Mouse (Mus musculus): ENCODE results near the gene Cavin3. TPM values are rescaled to one million over a fixed set of nuclear protein-coding genes. Genes with fewer than 3 reads are reported as not detected.
A peak's percentile ranks its signal among the peaks of the same experiment; 100 is the strongest.

Cavin3 gene
- polyA plus RNA-seq, 1 experiment from 2014 or later: 113 TPM

GRCm38 (mm10) chr7:105445076-105445475, 37.0 kb downstream of the Cavin3 start:
- no peaks in the 10 kb centered on the region for H3K27me3 ChIP-seq (ENCODE audit: control insufficient read depth, insufficient read depth, low read length)
- H3K4me3 ChIP-seq (ENCODE audit: low read depth, low read length): no peak overlapping the region
- no peaks in the 10 kb centered on the region for H3K9me3 ChIP-seq (ENCODE audit: control insufficient read depth, low read depth, low read length)
- H3K36me3 ChIP-seq (ENCODE audit: control insufficient read depth, insufficient read depth, low read length): no peaks in the 10 kb centered on the region
- no peak overlapping the region for H3K9ac ChIP-seq (replicated peaks; ENCODE audit: low read depth, low read length)
- H3K27ac ChIP-seq (ENCODE audit: low read length): no peak overlapping the region
- ATAC-seq (ENCODE audit: insufficient number of reproducible peaks, insufficient read depth, low FRiP score, low read depth): no peak
- no peaks in the 10 kb centered on the region for H3K4me1 ChIP-seq (ENCODE audit: control insufficient read depth, insufficient read depth, low read length)
- 72% methylated on average over 3 of the region's 3 CpGs for WGBS
- H3K4me2 ChIP-seq (replicated peaks; ENCODE audit: low read depth, low read length): no peak overlapping the region

DNA sequence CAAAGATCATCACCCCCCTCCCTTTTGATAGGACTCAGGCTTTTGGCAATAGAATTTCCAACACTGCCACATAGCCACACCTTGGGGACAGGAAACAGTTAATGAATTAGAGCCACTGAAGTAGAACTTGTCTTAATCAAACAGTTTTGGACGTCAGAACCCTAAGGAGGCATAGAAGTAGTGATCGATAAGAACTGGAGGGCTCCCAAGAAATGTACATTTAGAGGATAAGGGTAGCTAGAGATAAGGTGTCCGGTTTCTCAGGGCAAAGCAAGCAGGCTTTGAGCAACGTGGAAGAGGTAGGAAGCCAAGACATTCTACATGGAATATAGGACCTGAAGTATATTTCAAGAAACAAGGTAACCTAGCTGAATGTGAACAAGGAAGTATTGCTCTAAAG, 40.7 kb downstream of the Cavin3 start:
- Histone ChIP-seq H3K9ac (replicated peaks; ENCODE audit: low read depth, low read length) (no peak overlapping the region), H3K27me3 (ENCODE audit: control insufficient read depth, insufficient read depth, low read length) (no peaks in the 10 kb centered on the region), H3K4me1 (ENCODE audit: control insufficient read depth, insufficient read depth, low read length) (no peaks in the 10 kb centered on the region), H3K27ac (ENCODE audit: low read length) (no peak overlapping the region), H3K9me3 (ENCODE audit: control insufficient read depth, low read depth, low read length) (no peaks in the 10 kb centered on the region), H3K4me2 (replicated peaks; ENCODE audit: low read depth, low read length) (no peak overlapping the region), H3K36me3 (ENCODE audit: control insufficient read depth, insufficient read depth, low read length) (no peaks in the 10 kb centered on the region), H3K4me3 (ENCODE audit: low read depth, low read length) (no peak overlapping the region)
- peak; percentile 61 for ATAC-seq (ENCODE audit: insufficient number of reproducible peaks, insufficient read depth, low FRiP score, low read depth)
- WGBS: 36% methylated on average over 4 of the region's 4 CpGs

DNA sequence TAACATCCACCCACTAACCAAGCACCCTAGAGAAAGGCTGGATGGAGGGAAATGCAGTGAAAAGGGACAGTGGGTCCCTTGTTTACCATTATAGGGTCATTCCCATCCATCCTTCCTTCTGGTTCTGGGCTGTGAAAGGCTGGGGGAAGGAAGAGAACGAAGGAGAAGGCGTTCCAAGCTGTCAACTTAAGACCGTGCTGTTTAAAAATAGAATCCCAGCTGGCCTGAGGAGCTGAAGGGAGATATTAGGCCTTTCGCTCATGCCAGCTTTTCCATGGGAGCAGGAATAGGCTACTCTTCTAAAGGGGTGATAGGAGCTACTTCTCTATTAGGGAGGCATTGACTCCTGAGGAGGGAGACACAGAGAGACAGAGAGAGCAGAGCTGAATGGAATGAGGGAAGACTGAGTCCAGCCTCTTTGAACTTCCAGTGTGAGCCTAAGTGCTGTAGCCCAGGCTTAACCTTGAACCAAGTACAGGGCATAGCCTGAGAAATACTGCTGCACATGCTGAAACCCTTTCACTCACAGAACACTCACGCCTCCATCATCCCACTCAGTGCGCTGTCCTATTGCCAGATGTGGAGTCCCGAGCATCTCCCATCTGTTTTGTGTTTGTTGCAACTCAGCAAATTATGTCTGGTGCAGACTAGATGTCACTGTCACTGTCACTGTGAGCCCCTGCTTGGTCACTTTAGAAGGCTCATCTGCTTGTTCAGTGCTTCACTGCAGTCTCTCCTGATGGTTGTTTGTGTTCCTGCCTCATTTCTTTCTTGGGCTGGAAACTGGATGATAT, 43.9 kb downstream of the Cavin3 start:
- Histone ChIP-seq H3K4me2 (replicated peaks; ENCODE audit: low read depth, low read length) (no peak overlapping the region), H3K9ac (replicated peaks; ENCODE audit: low read depth, low read length) (no peak overlapping the region), H3K4me3 (ENCODE audit: low read depth, low read length) (no peak overlapping the region), H3K27ac (ENCODE audit: low read length) (no peak overlapping the region), H3K36me3 (ENCODE audit: control insufficient read depth, insufficient read depth, low read length) (no peaks in the 10 kb centered on the region), H3K9me3 (ENCODE audit: control insufficient read depth, low read depth, low read length) (no peaks in the 10 kb centered on the region), H3K27me3 (ENCODE audit: control insufficient read depth, insufficient read depth, low read length) (no peaks in the 10 kb centered on the region), H3K4me1 (ENCODE audit: control insufficient read depth, insufficient read depth, low read length) (no peaks in the 10 kb centered on the region)
- no peak for ATAC-seq (ENCODE audit: insufficient number of reproducible peaks, insufficient read depth, low FRiP score, low read depth)
- 49% methylated on average over 7 of the region's 7 CpGs for whole genome bisulfite sequencing

DNA sequence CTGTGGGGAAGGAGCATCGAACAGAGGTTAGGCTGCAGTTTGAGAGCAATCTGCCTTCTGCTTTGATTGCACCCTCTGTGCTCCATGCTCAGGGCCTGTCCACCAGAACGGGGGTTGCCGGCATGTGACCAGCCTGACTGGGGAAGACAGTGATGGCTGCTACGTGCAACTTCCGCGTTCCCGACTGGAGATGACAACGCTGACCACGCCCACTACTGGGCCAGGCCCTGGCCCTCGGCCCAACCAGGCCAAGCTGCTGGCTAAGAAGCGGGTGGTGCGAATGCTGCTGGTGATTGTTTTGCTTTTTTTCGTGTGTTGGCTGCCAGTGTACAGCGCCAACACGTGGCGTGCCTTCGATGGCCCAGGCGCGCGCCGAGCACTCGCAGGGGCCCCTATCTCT, 47.3 kb downstream of the Cavin3 start:
- no peaks in the 10 kb centered on the region for H3K36me3 ChIP-seq (ENCODE audit: control insufficient read depth, insufficient read depth, low read length)
- ATAC-seq (ENCODE audit: insufficient number of reproducible peaks, insufficient read depth, low FRiP score, low read depth): no peak
- H3K27me3 ChIP-seq (ENCODE audit: control insufficient read depth, insufficient read depth, low read length): no peaks in the 10 kb centered on the region
- no peak overlapping the region for H3K9ac ChIP-seq (replicated peaks; ENCODE audit: low read depth, low read length)
- no peak overlapping the region for H3K4me2 ChIP-seq (replicated peaks; ENCODE audit: low read depth, low read length)
- H3K9me3 ChIP-seq (ENCODE audit: control insufficient read depth, low read depth, low read length): no peaks in the 10 kb centered on the region
- WGBS: 80% methylated on average over 22 of the region's 22 CpGs
- H3K4me1 ChIP-seq (ENCODE audit: control insufficient read depth, insufficient read depth, low read length): no peaks in the 10 kb centered on the region
- no peak overlapping the region for H3K4me3 ChIP-seq (ENCODE audit: low read depth, low read length)
- no peak overlapping the region for H3K27ac ChIP-seq (ENCODE audit: low read length)

DNA sequence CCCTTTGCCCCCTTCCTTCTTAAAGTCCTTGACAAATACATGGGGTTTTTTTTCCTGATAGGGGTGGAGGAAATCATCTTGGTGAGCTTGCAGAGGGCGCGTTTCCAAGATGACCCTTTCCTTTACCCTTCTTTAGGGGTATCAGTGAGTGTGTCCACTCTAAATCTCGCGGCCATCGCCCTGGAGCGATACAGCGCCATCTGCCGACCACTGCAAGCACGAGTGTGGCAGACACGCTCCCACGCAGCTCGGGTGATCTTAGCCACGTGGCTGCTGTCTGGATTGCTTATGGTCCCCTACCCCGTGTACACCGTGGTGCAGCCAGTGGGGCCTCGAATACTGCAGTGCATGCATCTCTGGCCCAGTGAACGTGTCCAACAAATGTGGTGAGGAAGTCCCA, 48.2 kb downstream of the Cavin3 start:
- H3K27me3 ChIP-seq (ENCODE audit: control insufficient read depth, insufficient read depth, low read length): no peaks in the 10 kb centered on the region
- H3K36me3 ChIP-seq (ENCODE audit: control insufficient read depth, insufficient read depth, low read length): no peaks in the 10 kb centered on the region
- no peak for ATAC-seq (ENCODE audit: insufficient number of reproducible peaks, insufficient read depth, low FRiP score, low read depth)
- no peaks in the 10 kb centered on the region for H3K4me1 ChIP-seq (ENCODE audit: control insufficient read depth, insufficient read depth, low read length)
- H3K4me3 ChIP-seq (ENCODE audit: low read depth, low read length): no peak overlapping the region
- no peak overlapping the region for H3K9ac ChIP-seq (replicated peaks; ENCODE audit: low read depth, low read length)
- WGBS: 84% methylated on average over 17 of the region's 17 CpGs
- no peaks in the 10 kb centered on the region for H3K9me3 ChIP-seq (ENCODE audit: control insufficient read depth, low read depth, low read length)
- no peak overlapping the region for H3K4me2 ChIP-seq (replicated peaks; ENCODE audit: low read depth, low read length)
- H3K27ac ChIP-seq (ENCODE audit: low read length): no peak overlapping the region

GRCm38 (mm10) chr7:105432058-105432457, 50.0 kb downstream of the Cavin3 start:
- WGBS: 40% methylated on average over 1 of the region's 1 CpGs
- ATAC-seq (ENCODE audit: insufficient number of reproducible peaks, insufficient read depth, low FRiP score, low read depth): no peak
- Histone ChIP-seq H3K27me3 (ENCODE audit: control insufficient read depth, insufficient read depth, low read length) (no peaks in the 10 kb centered on the region), H3K9ac (replicated peaks; ENCODE audit: low read depth, low read length) (no peak overlapping the region), H3K4me3 (ENCODE audit: low read depth, low read length) (no peak overlapping the region), H3K36me3 (ENCODE audit: control insufficient read depth, insufficient read depth, low read length) (no peaks in the 10 kb centered on the region), H3K27ac (ENCODE audit: low read length) (no peak overlapping the region), H3K4me1 (ENCODE audit: control insufficient read depth, insufficient read depth, low read length) (no peaks in the 10 kb centered on the region), H3K4me2 (replicated peaks; ENCODE audit: low read depth, low read length) (no peak overlapping the region), H3K9me3 (ENCODE audit: control insufficient read depth, low read depth, low read length) (no peaks in the 10 kb centered on the region)

Other genes with a start within 250 kb of the Cavin3 start
- not detected in 2 replicates for gene Olfr688, start 194.2 kb downstream of the Cavin3 start, polyA plus RNA-seq (2014; fragmentation: Nextera tagmentation; extraction: Ambion mirVana)
- not detected in 2 replicates for gene Olfr689, start 171.1 kb downstream of the Cavin3 start, polyA plus RNA-seq (2014; fragmentation: Nextera tagmentation; extraction: Ambion mirVana)
- not detected in 2 replicates for gene Olfr690, start 148.2 kb downstream of the Cavin3 start, polyA plus RNA-seq (2014; fragmentation: Nextera tagmentation; extraction: Ambion mirVana)
- not detected in 2 replicates for gene Olfr691, start 140.0 kb downstream of the Cavin3 start, polyA plus RNA-seq (2014; fragmentation: Nextera tagmentation; extraction: Ambion mirVana)
- gene Olfr692, start 114.1 kb downstream of the Cavin3 start, polyA plus RNA-seq (2014; fragmentation: Nextera tagmentation; extraction: Ambion mirVana): not detected in 2 replicates
- not detected in 2 replicates for gene Gm5901, start 107.3 kb downstream of the Cavin3 start, polyA plus RNA-seq (2014; fragmentation: Nextera tagmentation; extraction: Ambion mirVana)
- gene Fam160a2, start 82.2 kb downstream of the Cavin3 start, polyA plus RNA-seq (2014; fragmentation: Nextera tagmentation; extraction: Ambion mirVana): 40.3 and 41.1 TPM in 2 replicates
- gene Cnga4, start 77.7 kb downstream of the Cavin3 start, polyA plus RNA-seq (2014; fragmentation: Nextera tagmentation; extraction: Ambion mirVana): not detected in 2 replicates
- 0.85 and 0.87 TPM in 2 replicates for gene Cckbr, start 56.6 kb downstream of the Cavin3 start, polyA plus RNA-seq (2014; fragmentation: Nextera tagmentation; extraction: Ambion mirVana)
- gene Smpd1, start 72.1 kb upstream of the Cavin3 start, polyA plus RNA-seq (2014; fragmentation: Nextera tagmentation; extraction: Ambion mirVana): 40.4 and 40.6 TPM in 2 replicates
- 41.8 and 47.2 TPM in 2 replicates for gene Apbb1, start 99.4 kb upstream of the Cavin3 start, polyA plus RNA-seq (2014; fragmentation: Nextera tagmentation; extraction: Ambion mirVana)
- gene Hpx, start 117.8 kb upstream of the Cavin3 start, polyA plus RNA-seq (2014; fragmentation: Nextera tagmentation; extraction: Ambion mirVana): 0.38 and 0.46 TPM in 2 replicates
- gene Trim3, start 151.3 kb upstream of the Cavin3 start, polyA plus RNA-seq (2014; fragmentation: Nextera tagmentation; extraction: Ambion mirVana): 28.8 and 29.1 TPM in 2 replicates
- gene Timm10b, start 157.8 kb upstream of the Cavin3 start, polyA plus RNA-seq (2014; fragmentation: Nextera tagmentation; extraction: Ambion mirVana): 203 and 209 TPM in 2 replicates
- gene Arfip2, start 158.1 kb upstream of the Cavin3 start, polyA plus RNA-seq (2014; fragmentation: Nextera tagmentation; extraction: Ambion mirVana): 88.9 and 94.0 TPM in 2 replicates
- 24.1 and 35.7 TPM in 2 replicates for gene Gm45799, start 158.3 kb upstream of the Cavin3 start, polyA plus RNA-seq (2014; fragmentation: Nextera tagmentation; extraction: Ambion mirVana)
- gene Dnhd1, start 168.5 kb upstream of the Cavin3 start, polyA plus RNA-seq (2014; fragmentation: Nextera tagmentation; extraction: Ambion mirVana): 1.5 and 2.0 TPM in 2 replicates

Measured in stomach, embryonic 14.5 days (tissue).